8 mouse cellular contexts compared by ENCODE assay signal in the genomic region with DNA sequence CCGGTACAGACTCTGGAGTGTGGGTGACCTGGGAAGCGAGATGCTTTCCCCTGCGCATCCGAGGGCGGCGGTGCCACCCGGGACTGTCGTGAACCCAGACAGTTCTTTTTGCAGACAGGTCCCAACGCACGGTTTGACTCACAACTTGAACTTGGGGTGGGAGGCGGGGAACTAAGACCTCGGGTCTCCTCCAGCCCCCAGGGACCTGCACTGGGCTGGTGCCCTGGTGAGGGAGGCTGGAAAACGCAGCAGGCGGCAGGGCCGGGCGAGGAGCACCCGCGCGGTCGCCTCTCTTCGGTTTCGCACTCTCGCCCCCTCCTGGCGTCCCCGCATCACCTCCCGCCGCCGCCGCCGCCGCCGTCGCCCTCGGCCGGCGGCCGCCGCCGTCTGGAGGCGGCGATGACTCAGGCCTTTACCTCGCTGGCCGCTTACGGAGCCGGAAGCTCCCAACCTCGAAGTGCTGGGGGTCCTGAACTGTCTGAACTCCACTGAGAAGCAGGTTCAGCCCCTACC. TPM values are rescaled to one million over a fixed set of nuclear protein-coding genes. Genes with fewer than 3 reads are reported as not detected.
DNase-seq lines count a peak whose midpoint lies in the region; ATAC-seq and TF ChIP-seq lines count a peak whose summit lies in the region.

No protein-coding gene starts in this region.

- peaks cover 42% of the 10 kb centered on the region for H3K27me3 ChIP-seq in intestine, embryonic 16.5 days (replicated peaks; ENCODE audit: control insufficient read depth, insufficient read depth, low read length)
- H3K27me3 ChIP-seq in liver, postnatal 0 days (ENCODE audit: insufficient read depth, low read length), result peaks cover 50% of the 10 kb centered on the region
- no peaks in the 10 kb centered on the region for H3K27me3 ChIP-seq in neural tube, embryonic 14.5 days (ENCODE audit: control insufficient read depth, insufficient read depth, low read length)

- WGBS in intestine, embryonic 16.5 days, result under 1% methylated on average over 31 of the region's 46 CpGs
- 2% methylated on average over 26 of the region's 46 CpGs for whole genome bisulfite sequencing in liver, postnatal 0 days (ENCODE audit: insufficient replicate concordance)
- 0% methylated on average over 42 of the region's 46 CpGs for WGBS in neural tube, embryonic 14.5 days

- peak overlapping the region; percentile 96 for H3K4me2 ChIP-seq in intestine, embryonic 16.5 days (ENCODE audit: low read depth, low read length)
- H3K4me2 ChIP-seq in liver, postnatal 0 days (ENCODE audit: low read depth, low read length), result peak overlapping the region; percentile 68
- H3K4me2 ChIP-seq in neural tube, embryonic 14.5 days (ENCODE audit: low read depth, low read length), result peak overlapping the region; percentile 98

- peak; percentile 80 for ATAC-seq in intestine, embryonic 16.5 days
- ATAC-seq in liver, postnatal 0 days, result peak; percentile 56; the same call in 1 of the 2 replicates
- peak; percentile 50 for ATAC-seq in neural tube, embryonic 14.5 days (ENCODE audit: low read depth)

- no peaks in the 10 kb centered on the region for H3K9me3 ChIP-seq in intestine, embryonic 16.5 days (ENCODE audit: control insufficient read depth, low read length)
- H3K9me3 ChIP-seq in liver, postnatal 0 days (ENCODE audit: low read length), result no peaks in the 10 kb centered on the region
- no peaks in the 10 kb centered on the region for H3K9me3 ChIP-seq in neural tube, embryonic 14.5 days (ENCODE audit: control insufficient read depth, low read length)

- H3K4me1 ChIP-seq in brown adipose tissue, adult 24 weeks (ENCODE audit: control insufficient read depth, insufficient read depth, insufficient read length, low read length), result peaks cover 7% of the 10 kb centered on the region; the same call in 1 of the 2 replicates
- peaks cover 15% of the 10 kb centered on the region for H3K4me1 ChIP-seq in intestine, embryonic 16.5 days (ENCODE audit: control insufficient read depth, insufficient read depth, low read length)
- peaks cover 16% of the 10 kb centered on the region for H3K4me1 ChIP-seq in liver, postnatal 0 days (ENCODE audit: insufficient read depth)
- H3K4me1 ChIP-seq in neural tube, embryonic 14.5 days (ENCODE audit: control insufficient read depth, insufficient read depth, low read length), result peaks cover 19% of the 10 kb centered on the region

- no peaks in the 10 kb centered on the region for H3K36me3 ChIP-seq in intestine, embryonic 16.5 days (ENCODE audit: control insufficient read depth, insufficient read depth, low read length)
- no peaks in the 10 kb centered on the region for H3K36me3 ChIP-seq in liver, postnatal 0 days (replicated peaks; ENCODE audit: insufficient read depth, low read length)
- H3K36me3 ChIP-seq in neural tube, embryonic 14.5 days (ENCODE audit: control insufficient read depth, insufficient read depth, low read length), result no peaks in the 10 kb centered on the region

- peak overlapping the region; percentile 47 for H3K4me3 ChIP-seq in brown adipose tissue, adult 24 weeks (ENCODE audit: insufficient read depth, low read depth, low read length)
- peak overlapping the region; percentile 53 for H3K4me3 ChIP-seq in intestine, embryonic 16.5 days (ENCODE audit: low read length)
- peak overlapping the region; percentile 37 for H3K4me3 ChIP-seq in liver, postnatal 0 days (ENCODE audit: low read depth, low read length)
- H3K4me3 ChIP-seq in neural tube, embryonic 14.5 days (ENCODE audit: low read depth, low read length), result peak overlapping the region; percentile 58

- TF ChIP-seq CTCF in liver, postnatal 0 days (IDR thresholded peaks at IDR 0.05; ENCODE audit: low read depth), result peak; percentile 34

- peak overlapping the region; percentile 58 for H3K9ac ChIP-seq in intestine, embryonic 16.5 days (ENCODE audit: low read depth, low read length)
- peak overlapping the region; percentile 18; the same call in 1 of the 2 replicates for H3K9ac ChIP-seq in liver, postnatal 0 days (replicated peaks)
- H3K9ac ChIP-seq in neural tube, embryonic 14.5 days (replicated peaks; ENCODE audit: low read depth, low read length), result peak overlapping the region; percentile 76

- no peak for TF ChIP-seq EP300 in liver, postnatal 0 days (IDR thresholded peaks at IDR 0.05; ENCODE audit: low read depth)

- DNase-seq in right cerebral cortex, postnatal 10 days (ENCODE audit: low spot score in 2 of 2), result peak; percentile 61 to 73
- DNase-seq in right cerebral cortex, postnatal 36 days (ENCODE audit: low spot score in 2 of 2), result no peak
- peak; percentile 42 for DNase-seq in gastrocnemius, postnatal 25 days
- DNase-seq in liver, postnatal 0 days, result peak; percentile 64
- DNase-seq in c-Kit-positive CD71-positive TER-119-positive erythroid progenitor cells, embryonic 14.5 days (ENCODE audit: low spot score), result no peak

- H3K27ac ChIP-seq in brown adipose tissue, adult 24 weeks (replicated peaks; ENCODE audit: low read depth, low read length), result no peak overlapping the region
- H3K27ac ChIP-seq in intestine, embryonic 16.5 days (ENCODE audit: low read length), result no peak overlapping the region
- no peak overlapping the region for H3K27ac ChIP-seq in liver, postnatal 0 days (ENCODE audit: low read depth)
- 0 out of 2 replicates have a peak overlapping the region, but pooled peaks have one; percentile 29 for H3K27ac ChIP-seq in neural tube, embryonic 14.5 days (ENCODE audit: low read depth, low read length)

RNA-seq across cellular contexts. Expression of a gene that starts 18.5 kb away (rescaled TPM):
- 0.63 TPM in 1 of 2 replicates, not detected in the other for polyA plus RNA-seq in brown adipose tissue, adult 24 weeks (2012; ENCODE audit: insufficient read depth, insufficient read length, missing spikeins)
- under 1 TPM; 0.13 to 0.20 TPM for total RNA-seq in gastrocnemius, postnatal 25 days (2021)
- polyA plus RNA-seq in intestine, embryonic 16.5 days (2015; fragmentation: Nextera tagmentation; extraction: Ambion mirVana), result 6.7 and 7.8 TPM in 2 replicates
- 0.20 and 0.34 TPM in 2 replicates for polyA plus RNA-seq in liver, postnatal 0 days (2015; fragmentation: Nextera tagmentation; extraction: Ambion mirVana)
- polyA plus RNA-seq in neural tube, embryonic 14.5 days (2014; fragmentation: Nextera tagmentation; extraction: Ambion mirVana), result 155 and 202 TPM in 2 replicates

Comparison
In these comparisons a context has a peak if more than half of its experiments do, and no peak if none do; other contexts are left out.
1. DNase-seq: peak in right cerebral cortex, postnatal 10 days (2 of 2), gastrocnemius, postnatal 25 days (single experiment) and liver, postnatal 0 days (single experiment); none in right cerebral cortex, postnatal 36 days (0 of 2) and c-Kit-positive CD71-positive TER-119-positive erythroid progenitor cells, embryonic 14.5 days (single experiment).
2. H3K9ac ChIP-seq: peak in every context shown above with its lines; median percentile 76 in neural tube, embryonic 14.5 days; 58 in intestine, embryonic 16.5 days; 18 in liver, postnatal 0 days.
3. RNA of a gene that starts 18.5 kb away (polyA plus RNA-seq): 155 to 202 TPM in neural tube, embryonic 14.5 days; 6.7 to 7.8 TPM in intestine, embryonic 16.5 days, 0.63 TPM in brown adipose tissue, adult 24 weeks and 0.20 to 0.34 TPM in liver, postnatal 0 days; every median in the first group is over 10 times any median in the second.
4. Peak in every context shown above with its lines, with median percentiles within 50 percentile points of each other: H3K4me3 ChIP-seq, ATAC-seq and H3K4me2 ChIP-seq.